Mouse (Mus musculus) embryonic facial prominence, embryonic 13.5 days (tissue): ENCODE measurements around the gene Erh. TPM values are rescaled to one million over a fixed set of nuclear protein-coding genes. Genes with fewer than 3 reads are reported as not detected.

Experiments
- ATAC-seq: fragments of 200-750 bp; cut with Nextera tagmentation; 2 replicates; pipeline ENCODE4 v1.8.0; 2017; ENCODE audit warnings: low read depth; ENCODE audit not compliant: insufficient number of reproducible peaks, insufficient read depth, low FRiP score, low TSS enrichment
- H3K27ac ChIP-seq: fragments of 300-500 bp; sonication (generic); 2 replicates; pipeline ENCODE4 v1.5.1; 2015; ENCODE audit warnings: moderate library complexity, mild to moderate bottlenecking, inconsistent platforms
- H3K27me3 ChIP-seq: fragments of 300-500 bp; sonication (generic); 2 replicates; pipeline ENCODE4 v1.6.1; 2015; ENCODE audit warnings: mild to moderate bottlenecking, inconsistent platforms
- H3K36me3 ChIP-seq: fragments of 300-500 bp; sonication (generic); 2 replicates; pipeline ENCODE4 v1.6.1; 2015; ENCODE audit warnings: mild to moderate bottlenecking, inconsistent platforms
- H3K4me1 ChIP-seq: fragments of 300-500 bp; sonication (generic); 2 replicates; pipeline ENCODE4 v1.6.1; 2015; ENCODE audit warnings: inconsistent platforms
- H3K4me2 ChIP-seq: fragments of 300-500 bp; sonication (generic); 2 replicates; pipeline ENCODE4 v1.6.1; 2015; ENCODE audit warnings: moderate library complexity, mild to moderate bottlenecking, inconsistent platforms
- H3K4me3 ChIP-seq: fragments of 300-500 bp; sonication (generic); 2 replicates; pipeline ENCODE4 v1.5.1; 2015; ENCODE audit warnings: mild to moderate bottlenecking, inconsistent platforms
- H3K9ac ChIP-seq: fragments of 300-500 bp; sonication (generic); 2 replicates; pipeline ENCODE4 v1.6.1; 2015; ENCODE audit warnings: mild to moderate bottlenecking, inconsistent platforms
- H3K9me3 ChIP-seq: fragments of 300-500 bp; sonication (generic); 2 replicates; pipeline ENCODE4 v1.6.1; 2016; ENCODE audit warnings: inconsistent platforms
- WGBS: fragments of 180-500 bp; shearing (Covaris S2); methylation state at CpG from one replicate; pipeline ENCODE4 v1.1.7; 2015; ENCODE audit warnings: mixed read lengths; 5-methylcytosine and 5-hydroxymethylcytosine counted together
- polyA plus RNA-seq: library from polyadenylated mRNA; unstranded; fragments of >200 nt; fragmentation: Nextera tagmentation; extraction: Ambion mirVana; gene quantifications from 2 replicates; pipeline ENCODE4 v1.2.1, GENCODE M21; 2015

Gene Erh
- polyA plus RNA-seq, 1 experiment from 2014 or later: 333 TPM

DNA sequence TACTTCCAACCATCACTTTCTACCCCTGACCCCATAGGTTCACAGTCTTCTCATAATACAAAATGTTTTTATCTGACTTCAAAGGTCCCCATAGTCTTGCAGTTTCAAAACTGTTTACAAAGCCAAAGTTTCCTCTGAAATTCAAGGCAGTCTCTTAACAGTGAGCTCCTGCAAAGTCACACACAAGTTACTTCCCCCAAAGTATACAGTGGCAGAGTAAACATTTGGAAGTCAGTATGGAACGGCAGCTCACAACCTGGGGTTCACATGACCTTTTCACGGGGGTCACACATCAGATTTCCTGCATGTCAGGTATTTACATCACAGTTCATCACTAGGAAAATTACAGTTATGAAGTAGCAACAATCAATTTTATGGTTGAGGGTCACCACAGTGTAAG, 19.8 kb upstream of the Erh start:
- Histone ChIP-seq H3K9ac (no peak overlapping the region), H3K36me3 (peaks cover 43% of the 10 kb centered on the region), H3K4me3 (no peak overlapping the region), H3K9me3 (no peaks in the 10 kb centered on the region), H3K27me3 (no peaks in the 10 kb centered on the region), H3K27ac (no peak overlapping the region), H3K4me2 (no peak overlapping the region), H3K4me1 (no peaks in the 10 kb centered on the region)
- WGBS: 74% methylated on average over 2 of the region's 2 CpGs
- ATAC-seq: no peak

GRCm38 (mm10) chr12:80662322-80662721, 18.2 kb upstream of the Erh start:
- Histone ChIP-seq H3K27ac (no peak overlapping the region), H3K9ac (no peak overlapping the region), H3K4me3 (no peak overlapping the region), H3K36me3 (peaks cover 30% of the 10 kb centered on the region), H3K9me3 (no peaks in the 10 kb centered on the region), H3K4me1 (no peaks in the 10 kb centered on the region), H3K27me3 (no peaks in the 10 kb centered on the region), H3K4me2 (no peak overlapping the region)
- WGBS: 93% methylated on average over 10 of the region's 10 CpGs
- ATAC-seq: no peak

GRCm38 (mm10) chr12:80658661-80659060, 14.5 kb upstream of the Erh start:
- no peak for ATAC-seq
- no peaks in the 10 kb centered on the region for H3K27me3 ChIP-seq

GRCm38 (mm10) chr12:80654659-80655025, 10.5 kb upstream of the Erh start:
- no peak overlapping the region for H3K27ac ChIP-seq
- H3K9ac ChIP-seq: no peak overlapping the region
- no peaks in the 10 kb centered on the region for H3K9me3 ChIP-seq
- no peaks in the 10 kb centered on the region for H3K4me1 ChIP-seq
- 92% methylated on average over 3 of the region's 3 CpGs for WGBS
- peaks cover 11% of the 10 kb centered on the region for H3K36me3 ChIP-seq
- ATAC-seq: no peak
- H3K27me3 ChIP-seq: no peaks in the 10 kb centered on the region
- no peak overlapping the region for H3K4me2 ChIP-seq
- H3K4me3 ChIP-seq: no peak overlapping the region

More at GRCm38 (mm10) chr12:80658661-80659060, 14.5 kb upstream of the Erh start:
- H3K9me3 ChIP-seq: no peaks in the 10 kb centered on the region
- H3K9ac ChIP-seq: no peak overlapping the region
- H3K27ac ChIP-seq: no peak overlapping the region
- no peak overlapping the region for H3K4me3 ChIP-seq
- WGBS: 85% methylated on average over 6 of the region's 6 CpGs
- no peak overlapping the region for H3K4me2 ChIP-seq
- no peaks in the 10 kb centered on the region for H3K4me1 ChIP-seq
- H3K36me3 ChIP-seq: peaks cover 21% of the 10 kb centered on the region

DNA sequence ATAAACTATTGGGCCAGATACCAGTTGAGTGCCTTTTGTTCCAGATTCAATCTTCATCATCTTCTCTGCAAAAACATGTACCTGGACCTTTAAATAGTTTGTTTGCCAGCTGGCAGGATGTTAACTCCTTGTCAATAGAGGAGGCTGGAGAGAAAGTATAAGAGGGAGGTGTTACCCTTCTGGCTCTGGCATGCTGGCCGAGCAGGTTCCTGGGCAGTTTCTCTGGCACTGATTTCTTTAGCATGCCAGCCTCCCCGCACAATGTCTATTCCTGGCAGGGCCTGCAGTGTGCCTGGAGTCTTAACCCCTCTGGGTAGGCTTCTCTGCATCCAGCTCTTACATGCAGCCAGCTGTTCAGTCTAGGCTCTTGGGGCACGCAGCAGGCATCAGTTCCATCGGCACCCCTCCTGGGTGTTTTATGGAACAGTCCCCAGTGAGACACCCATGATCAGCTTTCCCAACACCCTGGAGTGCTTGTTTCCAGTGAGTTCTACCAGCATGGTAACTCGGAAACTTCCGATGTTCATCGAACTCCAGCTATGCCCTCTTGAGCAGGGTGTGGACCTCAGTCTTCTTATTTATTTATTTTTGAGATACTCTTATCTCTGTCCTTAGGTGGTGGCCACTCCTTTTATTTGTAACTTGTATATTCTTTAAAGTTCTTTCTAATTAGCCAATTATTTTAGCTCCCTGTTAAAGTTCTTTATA, 10.0 kb upstream of the Erh start:
- 88% methylated on average over 7 of the region's 7 CpGs for WGBS
- H3K27me3 ChIP-seq: no peaks in the 10 kb centered on the region
- H3K4me3 ChIP-seq: no peak overlapping the region
- H3K9ac ChIP-seq: no peak overlapping the region
- no peak overlapping the region for H3K27ac ChIP-seq
- no peak for ATAC-seq
- peaks cover 12% of the 10 kb centered on the region for H3K36me3 ChIP-seq
- H3K4me2 ChIP-seq: no peak overlapping the region
- H3K4me1 ChIP-seq: no peaks in the 10 kb centered on the region
- H3K9me3 ChIP-seq: no peaks in the 10 kb centered on the region

GRCm38 (mm10) chr12:80646377-80646776, 2.2 kb upstream of the Erh start:
- WGBS: 92% methylated on average over 3 of the region's 3 CpGs
- Histone ChIP-seq H3K36me3 (peaks cover 14% of the 10 kb centered on the region), H3K9ac (peak overlapping the region; percentile 16; the same call in 1 of the 2 replicates), H3K4me2 (peak overlapping the region; percentile 80), H3K4me1 (peaks cover 35% of the 10 kb centered on the region), H3K27me3 (no peaks in the 10 kb centered on the region), H3K9me3 (no peaks in the 10 kb centered on the region), H3K4me3 (peak overlapping the region; percentile 95; the same call in 1 of the 2 replicates), H3K27ac (no peak overlapping the region)
- no peak for ATAC-seq

DNA sequence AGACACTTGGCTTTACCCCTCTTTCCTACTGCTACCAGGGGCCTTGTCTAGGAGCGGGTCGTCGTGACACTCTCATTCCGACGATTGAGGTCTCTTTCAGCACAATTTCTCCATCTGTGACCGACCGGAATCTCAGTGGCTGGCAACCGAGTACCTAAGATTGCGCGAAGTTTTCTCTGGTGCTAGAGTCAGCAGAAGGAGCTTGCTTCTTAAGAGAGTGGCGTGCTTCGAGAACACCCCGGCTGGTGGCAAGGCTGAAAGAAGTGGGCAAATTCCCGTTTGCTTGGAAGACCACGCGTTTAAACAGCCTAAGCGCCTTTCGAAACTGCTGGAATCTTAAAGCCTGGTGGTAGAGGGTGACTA, 346 bp upstream of the Erh start:
- H3K27me3 ChIP-seq: no peaks in the 10 kb centered on the region
- H3K36me3 ChIP-seq: peaks cover 24% of the 10 kb centered on the region
- peak overlapping the region; percentile 80 for H3K4me2 ChIP-seq
- H3K9me3 ChIP-seq: no peaks in the 10 kb centered on the region
- WGBS: 7% methylated on average over 18 of the region's 18 CpGs
- no peak overlapping the region for H3K27ac ChIP-seq
- H3K9ac ChIP-seq: peak overlapping the region; percentile 98
- H3K4me1 ChIP-seq: peaks cover 35% of the 10 kb centered on the region
- no peak; the same call in 1 of the 2 replicates for ATAC-seq
- H3K4me3 ChIP-seq: peak overlapping the region; percentile 95

DNA sequence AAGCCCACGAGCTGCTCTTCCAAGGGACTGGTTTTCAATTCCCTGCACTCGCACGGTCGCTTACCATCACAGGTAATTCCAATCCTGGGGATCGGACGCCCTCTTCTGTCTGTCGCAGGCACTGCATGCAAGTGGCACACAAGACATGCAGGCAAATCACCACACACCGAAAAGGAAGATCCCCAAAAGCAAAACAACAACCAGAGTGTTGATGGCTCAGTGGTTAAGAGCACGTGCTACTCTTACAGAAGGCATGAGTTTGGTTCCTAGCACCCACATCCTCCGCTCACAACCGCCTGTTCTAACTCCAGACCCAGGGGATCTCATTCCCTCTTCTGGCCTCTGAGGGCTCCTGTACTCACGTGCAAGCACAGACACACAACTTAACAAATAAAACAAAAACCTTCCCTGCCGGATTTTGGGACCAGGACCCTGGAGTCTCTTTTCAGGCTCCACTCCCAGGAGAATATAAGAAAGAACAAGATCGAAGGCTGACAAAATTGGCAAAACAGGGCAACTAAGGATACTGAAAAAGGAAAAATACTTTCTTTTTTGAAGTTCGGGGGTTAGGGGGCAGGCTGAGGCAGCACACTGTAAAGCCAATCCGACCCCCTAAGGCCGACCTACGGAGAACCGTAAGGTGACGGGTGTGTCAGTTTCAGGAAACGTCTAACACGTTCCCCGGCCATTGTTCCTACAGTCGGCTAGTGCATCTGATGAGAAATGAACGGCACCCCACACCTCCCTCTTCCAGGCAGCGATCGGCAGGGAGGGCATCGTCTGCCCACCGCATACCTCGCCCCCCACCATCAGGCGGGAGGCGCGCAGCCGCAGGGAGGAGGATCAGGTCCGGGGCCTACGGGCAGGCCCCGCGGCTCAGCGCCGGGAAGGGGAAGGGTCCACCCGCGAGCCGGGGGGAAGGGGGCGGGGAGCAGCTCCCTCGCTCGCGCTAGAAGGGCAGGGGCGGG, 1.1 kb downstream of the Erh start:
- Histone ChIP-seq H3K4me3 (peak overlapping the region; percentile 95), H3K36me3 (peaks cover 30% of the 10 kb centered on the region), H3K27me3 (no peaks in the 10 kb centered on the region), H3K27ac (peak overlapping the region; percentile 94), H3K9me3 (no peaks in the 10 kb centered on the region), H3K9ac (peak overlapping the region; percentile 98), H3K4me1 (peaks cover 35% of the 10 kb centered on the region), H3K4me2 (peak overlapping the region; percentile 80)
- peak; percentile 20; the same call in 1 of the 2 replicates for ATAC-seq
- 2% methylated on average over 46 of the region's 48 CpGs for WGBS

DNA sequence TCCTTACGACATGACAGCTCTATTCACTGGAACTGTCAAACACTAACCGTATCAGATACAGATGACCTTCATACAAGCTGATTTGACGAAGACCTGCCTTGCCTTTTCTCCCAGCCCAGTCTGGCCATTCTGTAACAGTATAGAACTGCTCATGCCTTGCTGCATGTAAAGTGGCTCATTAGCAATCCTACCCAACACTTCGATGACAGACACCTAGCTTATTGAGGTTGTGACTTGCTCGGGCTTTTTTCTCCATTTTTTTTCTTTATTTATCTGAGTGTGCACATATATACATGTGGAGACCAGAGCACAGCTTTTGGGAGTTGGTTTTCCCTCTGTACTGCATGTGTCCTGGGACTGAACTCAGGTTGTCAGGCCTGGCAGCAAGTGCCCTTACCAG, 12.4 kb downstream of the Erh start:
- no peak for ATAC-seq
- Histone ChIP-seq H3K4me3 (no peak overlapping the region), H3K27ac (no peak overlapping the region), H3K27me3 (no peaks in the 10 kb centered on the region), H3K4me2 (no peak overlapping the region), H3K4me1 (no peaks in the 10 kb centered on the region), H3K9me3 (no peaks in the 10 kb centered on the region), H3K9ac (no peak overlapping the region), H3K36me3 (peaks cover 48% of the 10 kb centered on the region)
- WGBS: 87% methylated on average over 5 of the region's 5 CpGs

GRCm38 (mm10) chr12:80620501-80620900, 23.6 kb downstream of the Erh start:
- no peaks in the 10 kb centered on the region for H3K27me3 ChIP-seq
- H3K4me1 ChIP-seq: no peaks in the 10 kb centered on the region
- no peak overlapping the region for H3K4me3 ChIP-seq
- 77% methylated on average over 5 of the region's 5 CpGs for WGBS
- no peak for ATAC-seq
- no peaks in the 10 kb centered on the region for H3K9me3 ChIP-seq
- H3K36me3 ChIP-seq: no peaks in the 10 kb centered on the region
- no peak overlapping the region for H3K27ac ChIP-seq
- no peak overlapping the region for H3K9ac ChIP-seq
- no peak overlapping the region for H3K4me2 ChIP-seq

- no peaks in the 10 kb centered on the region for H3K9me3 ChIP-seq
- no peak for ATAC-seq
- 64% methylated on average over 7 of the region's 7 CpGs for WGBS
Measured at GRCm38 (mm10) chr12:80615371-80616257, 28.5 kb downstream of the Erh start.

More at GRCm38 (mm10) chr12:80615371-80616257, 28.5 kb downstream of the Erh start:
- no peak overlapping the region for H3K4me2 ChIP-seq
- H3K36me3 ChIP-seq: no peaks in the 10 kb centered on the region
- H3K27me3 ChIP-seq: no peaks in the 10 kb centered on the region
- no peak overlapping the region for H3K9ac ChIP-seq
- no peak overlapping the region for H3K27ac ChIP-seq
- no peak overlapping the region for H3K4me3 ChIP-seq
- no peaks in the 10 kb centered on the region for H3K4me1 ChIP-seq
